Mouse (Mus musculus): Measurements from ENCODE around the gene Gpc5. TPM values are rescaled to one million over a fixed set of nuclear protein-coding genes. Genes with fewer than 3 reads are reported as not detected.

Gene Gpc5
- 0.06 and 0.29 TPM in 2 replicates for polyA plus RNA-seq (2015; fragmentation: Nextera tagmentation; extraction: Ambion mirVana)

- peaks cover 12% of the 10 kb centered on the region for H3K4me1 ChIP-seq (replicated peaks)
- under 1% methylated on average over 31 of the region's 31 CpGs for WGBS
- peak within 1 kb of the TSS; percentile 50 for H3K9ac ChIP-seq
- no peaks in the 10 kb centered on the region for H3K9me3 ChIP-seq (replicated peaks)
- peak within 1 kb of the TSS; percentile 98 for H3K4me2 ChIP-seq
- ATAC-seq (replicated peaks; ENCODE audit: insufficient number of reproducible peaks, insufficient read depth, low FRiP score, low read depth) = peak; percentile 98
- H3K4me3 ChIP-seq = peak within 1 kb of the TSS; percentile 75
- H3K27me3 ChIP-seq = peaks cover 39% of the 10 kb centered on the region
- H3K27ac ChIP-seq = no peak within 1 kb of the TSS
- H3K36me3 ChIP-seq = no peaks in the 10 kb centered on the region
These were observed at the start of gene Gpc5 for GRCm38 (mm10) chr14:115092081-115092480. Gpc5 (plus strand) TSS chr14:115092215.

GRCm38 (mm10) chr14:115042660-115043059 is 49.4 kb upstream of the Gpc5 start:
- Histone ChIP-seq H3K4me3 (peak overlapping the region; percentile 91), H3K36me3 (peaks cover 37% of the 10 kb centered on the region), H3K9ac (peak overlapping the region; percentile 52), H3K9me3 (replicated peaks) (no peaks in the 10 kb centered on the region), H3K27ac (peak overlapping the region; percentile 96), H3K4me2 (peak overlapping the region; percentile 98), H3K27me3 (no peaks in the 10 kb centered on the region), H3K4me1 (replicated peaks) (peaks cover 25% of the 10 kb centered on the region)
- WGBS = under 1% methylated on average over 4 of the region's 4 CpGs
- no peak for ATAC-seq (replicated peaks; ENCODE audit: insufficient number of reproducible peaks, insufficient read depth, low FRiP score, low read depth)

GRCm38 (mm10) chr14:115044016-115044415 is 48.0 kb upstream of the Gpc5 start:
- Histone ChIP-seq H3K9ac (no peak overlapping the region), H3K27ac (no peak overlapping the region), H3K27me3 (no peaks in the 10 kb centered on the region), H3K9me3 (replicated peaks) (no peaks in the 10 kb centered on the region), H3K4me3 (no peak overlapping the region), H3K4me2 (no peak overlapping the region), H3K36me3 (peaks cover 37% of the 10 kb centered on the region), H3K4me1 (replicated peaks) (peaks cover 28% of the 10 kb centered on the region)
- 87% methylated on average over 5 of the region's 5 CpGs for WGBS
- ATAC-seq (replicated peaks; ENCODE audit: insufficient number of reproducible peaks, insufficient read depth, low FRiP score, low read depth) = no peak

- 89% methylated on average over 3 of the region's 3 CpGs for WGBS
- ATAC-seq (replicated peaks; ENCODE audit: insufficient number of reproducible peaks, insufficient read depth, low FRiP score, low read depth) = no peak
- Histone ChIP-seq H3K4me2 (no peak overlapping the region), H3K4me3 (no peak overlapping the region), H3K36me3 (peaks cover 37% of the 10 kb centered on the region), H3K9ac (no peak overlapping the region), H3K4me1 (replicated peaks) (peaks cover 25% of the 10 kb centered on the region), H3K27me3 (no peaks in the 10 kb centered on the region), H3K9me3 (replicated peaks) (no peaks in the 10 kb centered on the region), H3K27ac (no peak overlapping the region)
These were observed 46.3 kb upstream of the Gpc5 start for GRCm38 (mm10) chr14:115045712-115046111.

GRCm38 (mm10) chr14:115047316-115047715 is 44.7 kb upstream of the Gpc5 start:
- 88% methylated on average over 3 of the region's 3 CpGs for WGBS
- no peak for ATAC-seq (replicated peaks; ENCODE audit: insufficient number of reproducible peaks, insufficient read depth, low FRiP score, low read depth)
- Histone ChIP-seq H3K9ac (no peak overlapping the region), H3K9me3 (replicated peaks) (no peaks in the 10 kb centered on the region), H3K4me1 (replicated peaks) (peaks cover 25% of the 10 kb centered on the region), H3K4me2 (no peak overlapping the region), H3K27me3 (no peaks in the 10 kb centered on the region), H3K4me3 (no peak overlapping the region), H3K27ac (no peak overlapping the region), H3K36me3 (peaks cover 43% of the 10 kb centered on the region)

GRCm38 (mm10) chr14:115047990-115048862 is 43.8 kb upstream of the Gpc5 start:
- ATAC-seq (replicated peaks; ENCODE audit: insufficient number of reproducible peaks, insufficient read depth, low FRiP score, low read depth) = no peak
- Histone ChIP-seq H3K4me2 (no peak overlapping the region), H3K27ac (no peak overlapping the region), H3K4me1 (replicated peaks) (peaks cover 18% of the 10 kb centered on the region), H3K36me3 (peaks cover 43% of the 10 kb centered on the region), H3K9ac (no peak overlapping the region), H3K27me3 (no peaks in the 10 kb centered on the region), H3K9me3 (replicated peaks) (no peaks in the 10 kb centered on the region), H3K4me3 (no peak overlapping the region)
- 67% methylated on average over 5 of the region's 5 CpGs for WGBS

- Histone ChIP-seq H3K9ac (no peak overlapping the region), H3K27me3 (no peaks in the 10 kb centered on the region), H3K9me3 (replicated peaks) (no peaks in the 10 kb centered on the region), H3K4me1 (replicated peaks) (peaks cover 11% of the 10 kb centered on the region), H3K4me2 (no peak overlapping the region), H3K4me3 (no peak overlapping the region), H3K27ac (no peak overlapping the region), H3K36me3 (peaks cover 37% of the 10 kb centered on the region)
- no peak for ATAC-seq (replicated peaks; ENCODE audit: insufficient number of reproducible peaks, insufficient read depth, low FRiP score, low read depth)
- 36% methylated on average over 5 of the region's 5 CpGs for WGBS
These were observed 43.0 kb upstream of the Gpc5 start for GRCm38 (mm10) chr14:115048863-115049566.

GRCm38 (mm10) chr14:115049831-115050230 is 42.2 kb upstream of the Gpc5 start:
- Histone ChIP-seq H3K9ac (no peak overlapping the region), H3K27ac (no peak overlapping the region), H3K27me3 (no peaks in the 10 kb centered on the region), H3K9me3 (replicated peaks) (no peaks in the 10 kb centered on the region), H3K4me2 (no peak overlapping the region), H3K4me1 (replicated peaks) (peaks cover 6% of the 10 kb centered on the region), H3K4me3 (no peak overlapping the region), H3K36me3 (peaks cover 29% of the 10 kb centered on the region)
- no peak for ATAC-seq (replicated peaks; ENCODE audit: insufficient number of reproducible peaks, insufficient read depth, low FRiP score, low read depth)

- Histone ChIP-seq H3K4me1 (replicated peaks) (peaks cover 5% of the 10 kb centered on the region; the same call in 1 of the 2 replicates), H3K4me3 (no peak overlapping the region), H3K36me3 (peaks cover 16% of the 10 kb centered on the region), H3K9ac (no peak overlapping the region), H3K27me3 (no peaks in the 10 kb centered on the region), H3K4me2 (no peak overlapping the region), H3K27ac (no peak overlapping the region), H3K9me3 (replicated peaks) (no peaks in the 10 kb centered on the region)
- WGBS = 82% methylated on average over 5 of the region's 5 CpGs
- ATAC-seq (replicated peaks; ENCODE audit: insufficient number of reproducible peaks, insufficient read depth, low FRiP score, low read depth) = no peak
These were observed 40.8 kb upstream of the Gpc5 start for GRCm38 (mm10) chr14:115051106-115051760.

GRCm38 (mm10) chr14:115052371-115052770 is 39.6 kb upstream of the Gpc5 start:
- H3K27ac ChIP-seq = no peak overlapping the region
- H3K4me3 ChIP-seq = no peak overlapping the region
- ATAC-seq (replicated peaks; ENCODE audit: insufficient number of reproducible peaks, insufficient read depth, low FRiP score, low read depth) = no peak
- WGBS = 80% methylated on average over 4 of the region's 4 CpGs
- peaks cover 5% of the 10 kb centered on the region; the same call in 1 of the 2 replicates for H3K4me1 ChIP-seq (replicated peaks)
- no peaks in the 10 kb centered on the region for H3K9me3 ChIP-seq (replicated peaks)
- peaks cover 6% of the 10 kb centered on the region; the same call in 1 of the 2 replicates for H3K36me3 ChIP-seq
- H3K9ac ChIP-seq = no peak overlapping the region
- H3K27me3 ChIP-seq = no peaks in the 10 kb centered on the region
- H3K4me2 ChIP-seq = no peak overlapping the region

- 79% methylated on average over 4 of the region's 4 CpGs for WGBS
- no peak overlapping the region for H3K4me3 ChIP-seq
These were observed 37.8 kb upstream of the Gpc5 start for GRCm38 (mm10) chr14:115054252-115054651.

More at GRCm38 (mm10) chr14:115054252-115054651, 37.8 kb upstream of the Gpc5 start:
- Histone ChIP-seq H3K27ac (no peak overlapping the region), H3K9ac (no peak overlapping the region), H3K4me1 (replicated peaks) (no peaks in the 10 kb centered on the region), H3K4me2 (no peak overlapping the region), H3K36me3 (peaks cover 6% of the 10 kb centered on the region; the same call in 1 of the 2 replicates), H3K9me3 (replicated peaks) (no peaks in the 10 kb centered on the region), H3K27me3 (no peaks in the 10 kb centered on the region)
- ATAC-seq (replicated peaks; ENCODE audit: insufficient number of reproducible peaks, insufficient read depth, low FRiP score, low read depth) = no peak
